Mouse (Mus musculus) testis, adult 2 months (tissue): ENCODE data around the gene Zc3h10.

Experiments
- CTCF ChIP-seq: fragments of 200-500 bp; IDR thresholded peaks from 2 replicates; pipeline ENCODE4 v1.5.1; 2012; ENCODE audit warnings: low read depth, mild to moderate bottlenecking, inconsistent platforms, low read length, moderate library complexity; ENCODE audit not compliant: control insufficient read depth, insufficient read depth, insufficient replicate concordance
- POLR2A ChIP-seq: fragments of 200-500 bp; IDR thresholded peaks from 2 replicates; pipeline ENCODE4 v1.6.1; 2012; ENCODE audit warnings: low read depth, mild to moderate bottlenecking, inconsistent platforms, low read length, moderate library complexity; ENCODE audit not compliant: control insufficient read depth

GRCm38 (mm10) chr10:128556963-128557362, 9.4 kb upstream of the Zc3h10 start:
- TF ChIP-seq CTCF: no peak
- no peak for TF ChIP-seq POLR2A
